Mouse (Mus musculus) heart, postnatal 25 days (tissue): ENCODE measurements around the gene Tenm1. TPM values are rescaled to one million over a fixed set of nuclear protein-coding genes. Genes with fewer than 3 reads are reported as not detected.

Source experiments
- total RNA-seq, 2 experiments: library from RNA; stranded (reverse); gene quantifications; 2 replicates each; pipeline ENCODE4 v1.2.3; 2021

Tenm1 gene
- total RNA-seq, 2 experiments from 2014 or later, result 0.03 to 0.10 TPM

Other genes with a start within 250 kb of the Tenm1 start
- not detected for gene Tex13c1, start 162.0 kb upstream of the Tenm1 start, total RNA-seq